Mouse (Mus musculus): Measurements from ENCODE around the gene Nrip1. TPM values are rescaled to one million over a fixed set of nuclear protein-coding genes. Genes with fewer than 3 reads are reported as not detected.

Gene Nrip1
- polyA plus RNA-seq (2017; shearing (Covaris generic)) = 32.1 TPM

GRCm38 (mm10) chr16:76373671-76374091 lies at the start of gene Nrip1:
Nrip1 (minus strand) TSS chr16:76373827.

Measured in activated CD4-positive, CD25-positive, alpha-beta regulatory T cell, adult 9 weeks (primary cell).